Mouse (Mus musculus) right cerebral cortex, postnatal 14 days (tissue): ENCODE results near the gene Dcbld2.

Experiments used
- DNase-seq: peaks from one replicate; pipeline ENCODE4 v3.0.0; 2022

The Dcbld2 gene

DNA sequence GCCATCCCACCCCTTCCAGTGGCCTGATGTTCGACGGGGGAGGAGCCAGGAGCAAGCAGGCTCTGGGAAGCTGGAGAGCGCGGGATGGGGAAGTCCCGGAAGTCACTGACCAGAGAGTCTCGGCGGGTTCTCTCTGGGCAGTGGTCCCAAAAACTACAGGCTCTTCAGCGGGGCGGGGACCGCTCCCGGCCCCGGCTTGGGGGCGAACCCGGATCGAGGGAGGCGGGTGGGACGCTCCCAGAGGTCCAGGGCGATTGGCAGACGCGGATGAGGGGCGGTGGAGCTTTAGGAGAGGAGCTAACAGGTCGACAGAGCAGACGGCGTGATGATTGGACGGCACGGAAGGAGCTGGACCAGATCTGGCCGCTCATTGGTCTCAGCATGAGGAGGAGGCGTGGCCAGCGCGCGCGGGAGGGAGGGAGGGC, at the start of gene Dcbld2:
Dcbld2 (plus strand) TSS at position 382 of the 425 bp plus-strand sequence.
- DNase-seq: peak; percentile 97

DNA sequence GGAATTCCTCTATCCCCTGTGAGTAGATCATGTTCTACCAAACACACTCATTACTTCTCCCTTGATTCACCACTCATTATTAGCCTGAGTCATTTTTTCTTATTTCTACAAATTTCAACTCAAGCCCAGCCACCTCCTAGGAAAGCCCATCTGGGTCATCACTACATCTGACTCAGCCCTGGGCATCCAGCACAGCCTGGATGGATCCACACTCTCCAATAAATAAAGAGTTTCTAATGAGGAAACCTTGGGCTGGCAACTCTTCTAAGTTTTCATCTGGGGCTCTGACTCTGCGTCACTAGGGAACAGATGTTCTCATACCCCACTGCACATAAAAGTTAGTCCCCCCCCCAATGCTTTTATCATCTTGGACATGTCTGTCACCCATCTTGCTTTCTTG, 31.1 kb upstream of the Dcbld2 start:
- no peak for DNase-seq

DNA sequence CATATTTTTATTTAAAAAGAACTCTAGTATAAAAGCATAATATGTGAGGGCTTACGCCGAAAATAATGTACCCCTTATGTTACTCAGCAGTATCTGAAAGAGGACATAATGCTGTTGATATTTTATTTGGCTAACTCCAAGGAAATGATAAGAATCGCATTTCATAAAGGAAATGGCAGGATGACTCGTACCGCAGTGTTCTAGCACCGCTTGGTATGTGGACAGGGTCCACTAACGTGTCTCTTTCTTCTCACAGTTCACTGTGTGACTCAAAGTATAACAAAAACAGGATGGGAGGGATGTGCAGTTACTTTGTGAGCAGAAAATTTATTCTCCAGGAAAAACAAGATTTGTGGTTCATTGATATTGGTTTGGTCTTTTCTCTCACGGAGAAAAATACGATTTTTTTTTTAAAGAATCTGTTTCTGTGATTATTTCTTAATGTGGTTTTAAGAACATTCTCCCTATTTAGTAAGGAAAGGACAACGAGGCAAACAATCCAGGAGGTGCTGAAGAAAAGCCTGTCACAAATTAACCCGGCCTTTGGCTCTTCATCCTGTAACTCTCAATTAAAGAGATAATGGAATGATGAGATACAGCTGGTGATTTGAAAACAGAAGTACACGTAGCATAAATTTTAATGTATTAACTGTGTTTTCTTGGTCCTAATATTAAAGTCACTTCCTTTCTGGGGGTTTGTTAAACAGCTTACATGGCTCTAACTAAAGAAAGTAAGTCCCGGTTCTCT, 30.3 kb upstream of the Dcbld2 start:
- no peak for DNase-seq

- no peak for DNase-seq
Observed at GRCm38 (mm10) chr16:58386241-58386757, 21.9 kb upstream of the Dcbld2 start.

DNA sequence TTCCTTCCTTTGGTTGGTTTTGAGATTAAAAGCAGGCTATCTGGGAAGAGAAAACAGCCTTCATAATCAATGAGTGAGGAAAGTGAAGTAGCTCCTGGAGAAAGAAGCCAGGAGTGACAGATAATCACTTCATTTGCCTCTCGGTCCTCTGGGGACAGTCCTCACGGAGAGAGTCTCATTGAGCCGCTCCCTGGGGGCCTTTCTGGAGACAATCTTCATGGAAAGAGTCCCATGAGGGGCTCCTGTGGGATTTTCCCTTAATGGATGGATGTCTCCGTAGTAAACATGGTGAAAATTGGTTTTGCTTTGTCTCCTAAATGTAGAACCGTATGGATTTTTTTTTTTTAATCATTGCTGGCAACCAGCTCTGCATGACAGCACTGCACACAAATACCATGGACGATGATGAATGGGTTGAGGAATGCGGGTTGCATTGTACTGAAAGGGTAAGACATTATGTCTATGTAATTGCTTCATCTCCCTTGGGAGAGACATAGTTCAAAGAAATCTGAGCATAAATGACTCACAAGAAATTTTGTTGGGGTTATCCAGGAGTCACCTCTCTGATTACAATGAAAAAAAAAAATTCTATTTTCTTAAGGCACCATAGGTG, 19.0 kb upstream of the Dcbld2 start:
- DNase-seq: no peak

- DNase-seq: no peak
Observed at GRCm38 (mm10) chr16:58393036-58393435, 15.2 kb upstream of the Dcbld2 start.

DNA sequence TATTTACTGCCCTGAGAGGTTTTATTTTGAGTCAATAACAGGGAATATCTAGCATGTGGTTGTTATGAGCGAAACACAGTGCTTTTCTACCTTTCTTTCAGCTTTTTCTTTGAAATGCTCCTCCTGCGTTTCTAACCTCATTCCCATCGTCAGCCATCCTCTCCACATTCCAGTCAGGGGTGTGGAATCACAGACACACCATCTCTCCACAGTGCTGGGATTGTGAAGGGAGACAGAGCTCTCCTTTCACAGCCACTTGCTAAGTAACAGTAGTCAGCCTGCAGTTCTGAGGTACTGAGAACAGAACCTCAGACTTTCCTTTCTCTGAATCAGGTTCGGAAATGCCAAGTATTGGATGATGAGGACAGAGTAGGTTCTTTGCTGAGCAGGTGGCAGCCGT, 14.1 kb upstream of the Dcbld2 start:
- DNase-seq: no peak

DNA sequence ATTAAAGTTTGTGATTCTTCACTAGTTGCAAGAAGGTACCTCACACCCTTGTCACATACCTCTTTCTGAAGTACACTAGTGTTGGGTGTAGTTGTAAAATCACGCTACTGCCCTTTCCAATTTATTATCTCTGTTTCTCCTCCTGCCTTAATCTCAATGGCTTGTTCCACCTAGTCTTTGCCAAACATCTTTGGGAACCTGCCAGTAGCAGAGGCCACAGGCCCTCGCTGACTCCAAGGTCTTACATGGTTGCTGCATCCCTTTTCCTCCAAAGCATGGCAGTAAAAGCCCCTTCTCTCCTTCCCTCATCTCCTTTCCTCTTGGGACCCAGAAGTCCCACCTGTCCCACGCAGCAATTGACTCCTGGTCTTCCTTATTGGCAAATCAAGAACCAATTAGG, 9.6 kb upstream of the Dcbld2 start:
- DNase-seq: no peak

DNA sequence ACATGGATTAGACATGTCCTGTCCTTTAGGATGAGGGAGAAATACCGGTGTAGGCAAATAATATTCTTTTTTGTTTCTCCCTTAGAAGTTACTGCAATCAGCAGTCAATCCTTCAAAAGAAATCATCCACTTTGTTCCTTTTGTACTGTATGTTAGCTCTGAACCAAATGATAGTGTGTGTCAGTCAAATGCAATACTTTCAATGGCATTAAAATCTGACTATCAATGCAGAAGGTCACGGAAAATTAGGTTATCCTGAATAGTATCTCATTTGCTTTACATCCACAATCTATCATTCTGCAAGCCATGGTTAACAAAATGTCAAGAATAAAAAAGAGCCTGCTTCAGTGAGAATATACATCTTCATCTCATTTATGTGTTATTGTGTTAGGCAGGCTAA, 7.2 kb upstream of the Dcbld2 start:
- no peak for DNase-seq

DNA sequence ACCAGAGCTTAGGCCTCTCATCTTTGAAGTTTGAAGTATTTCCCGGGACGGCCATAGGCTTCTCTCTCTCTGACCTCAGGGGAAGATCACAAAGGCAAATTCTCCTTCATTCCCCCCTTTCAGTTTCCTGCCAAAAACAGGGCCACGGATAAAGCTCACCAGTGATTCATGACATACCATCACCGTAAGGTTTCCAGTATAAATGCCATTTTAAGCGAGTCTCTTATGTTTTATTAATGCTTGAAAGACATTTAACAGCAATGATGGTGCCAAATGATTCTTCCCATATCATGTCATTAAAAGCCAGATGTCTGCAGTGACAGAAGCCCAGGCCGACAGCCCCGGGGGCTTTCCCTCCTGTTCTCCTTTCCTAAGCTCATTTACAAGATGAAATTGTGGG, 3.6 kb upstream of the Dcbld2 start:
- DNase-seq: no peak

DNA sequence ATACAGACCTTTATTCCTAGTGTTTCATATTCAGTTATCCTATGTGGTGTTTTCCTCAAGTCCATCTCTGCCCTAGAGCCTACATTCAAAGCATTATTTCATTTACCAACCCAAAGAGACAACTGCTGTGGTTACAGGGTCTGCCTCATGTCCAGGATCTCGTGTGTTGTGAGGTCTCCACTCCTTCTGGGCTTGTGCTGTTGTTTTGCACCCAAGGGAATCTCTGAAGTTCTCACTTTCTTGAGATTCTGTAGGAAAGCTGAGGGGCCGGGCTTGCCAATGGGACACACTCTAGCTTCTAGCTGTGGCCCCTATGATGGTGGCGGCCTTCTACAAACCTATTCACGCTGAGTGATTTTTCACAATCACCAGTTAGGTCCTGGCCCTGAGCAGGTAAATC, 3.0 kb upstream of the Dcbld2 start:
- no peak for DNase-seq

- DNase-seq: peak; percentile 11
Observed at GRCm38 (mm10) chr16:58408487-58409281, 441 bp downstream of the Dcbld2 start.

- DNase-seq: no peak
Observed at GRCm38 (mm10) chr16:58409825-58410224, 1.6 kb downstream of the Dcbld2 start.

- no peak for DNase-seq
Observed at GRCm38 (mm10) chr16:58414801-58415200, 6.6 kb downstream of the Dcbld2 start.

DNA sequence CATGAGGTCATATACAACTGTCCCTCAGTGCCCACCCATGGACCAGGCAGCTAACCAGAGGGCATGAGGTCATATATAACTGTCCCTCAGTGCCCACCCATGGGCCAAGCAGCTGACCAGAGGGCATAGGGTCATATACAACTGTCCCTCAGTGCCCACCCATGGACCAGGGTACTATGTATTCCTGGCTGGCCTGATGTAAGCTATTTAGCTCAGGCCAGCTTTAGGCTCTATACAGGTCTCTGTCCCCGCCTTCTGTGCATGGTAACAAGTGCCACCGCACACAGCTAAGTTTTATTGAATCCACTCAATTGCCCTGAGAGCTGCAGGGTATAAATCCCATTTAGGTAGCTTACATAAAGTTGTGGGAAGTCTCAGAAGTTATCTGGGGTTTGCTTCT, 7.3 kb downstream of the Dcbld2 start:
- no peak for DNase-seq

DNA sequence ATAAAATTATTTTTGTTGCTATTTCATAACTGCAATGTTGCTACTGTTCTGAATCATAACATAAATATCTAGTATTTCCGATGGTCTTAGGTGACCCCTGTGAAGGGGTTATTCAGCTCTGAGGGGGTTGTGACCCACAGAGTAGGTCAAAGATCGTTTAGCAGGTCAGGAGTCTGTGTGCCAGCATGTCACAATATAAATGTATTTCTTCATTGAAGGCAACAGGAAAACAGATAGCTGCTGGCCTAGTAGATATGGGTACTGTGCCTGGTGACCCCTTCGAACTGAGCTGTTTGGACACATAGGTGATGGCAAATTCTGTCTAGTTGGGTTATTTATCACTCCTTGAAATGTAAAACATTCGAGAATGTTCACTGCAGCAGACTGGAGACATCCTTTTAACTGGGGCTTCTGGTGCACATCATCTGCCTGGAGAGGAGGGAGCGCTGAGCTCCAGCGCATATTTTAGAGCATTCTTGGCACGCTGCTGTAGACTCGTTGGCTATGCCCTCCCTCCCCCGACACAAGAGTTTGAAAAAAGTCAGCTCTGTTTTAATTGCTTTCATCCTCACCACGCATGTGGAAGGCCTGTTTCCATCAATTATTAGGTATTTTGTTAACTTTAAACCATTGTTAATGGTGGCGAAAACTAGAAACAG, 13.6 kb downstream of the Dcbld2 start:
- DNase-seq: peak; percentile 18

- no peak for DNase-seq
Observed at GRCm38 (mm10) chr16:58430246-58430645, 22.0 kb downstream of the Dcbld2 start.

- DNase-seq: no peak
Observed at GRCm38 (mm10) chr16:58432384-58432783, 24.1 kb downstream of the Dcbld2 start.

DNA sequence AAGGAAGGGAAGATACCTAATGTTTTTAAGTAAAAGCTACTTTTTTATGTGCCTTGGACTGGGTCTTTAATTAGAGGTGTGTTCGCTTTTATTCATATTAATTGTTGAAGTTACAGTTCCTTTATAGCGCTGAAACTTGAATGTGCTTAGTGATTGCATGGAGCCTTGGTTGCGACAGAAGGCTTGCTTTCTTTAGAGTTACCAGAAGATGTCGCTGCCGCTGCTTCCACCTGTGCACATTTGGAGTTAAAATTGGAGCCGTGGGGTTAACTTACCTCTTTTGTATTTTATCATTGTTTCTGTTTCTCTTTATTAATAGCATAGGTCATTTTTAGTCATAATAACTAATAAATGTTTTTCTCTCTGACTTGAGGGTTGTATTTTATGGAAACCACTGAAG, 36.5 kb downstream of the Dcbld2 start:
- DNase-seq: no peak

DNA sequence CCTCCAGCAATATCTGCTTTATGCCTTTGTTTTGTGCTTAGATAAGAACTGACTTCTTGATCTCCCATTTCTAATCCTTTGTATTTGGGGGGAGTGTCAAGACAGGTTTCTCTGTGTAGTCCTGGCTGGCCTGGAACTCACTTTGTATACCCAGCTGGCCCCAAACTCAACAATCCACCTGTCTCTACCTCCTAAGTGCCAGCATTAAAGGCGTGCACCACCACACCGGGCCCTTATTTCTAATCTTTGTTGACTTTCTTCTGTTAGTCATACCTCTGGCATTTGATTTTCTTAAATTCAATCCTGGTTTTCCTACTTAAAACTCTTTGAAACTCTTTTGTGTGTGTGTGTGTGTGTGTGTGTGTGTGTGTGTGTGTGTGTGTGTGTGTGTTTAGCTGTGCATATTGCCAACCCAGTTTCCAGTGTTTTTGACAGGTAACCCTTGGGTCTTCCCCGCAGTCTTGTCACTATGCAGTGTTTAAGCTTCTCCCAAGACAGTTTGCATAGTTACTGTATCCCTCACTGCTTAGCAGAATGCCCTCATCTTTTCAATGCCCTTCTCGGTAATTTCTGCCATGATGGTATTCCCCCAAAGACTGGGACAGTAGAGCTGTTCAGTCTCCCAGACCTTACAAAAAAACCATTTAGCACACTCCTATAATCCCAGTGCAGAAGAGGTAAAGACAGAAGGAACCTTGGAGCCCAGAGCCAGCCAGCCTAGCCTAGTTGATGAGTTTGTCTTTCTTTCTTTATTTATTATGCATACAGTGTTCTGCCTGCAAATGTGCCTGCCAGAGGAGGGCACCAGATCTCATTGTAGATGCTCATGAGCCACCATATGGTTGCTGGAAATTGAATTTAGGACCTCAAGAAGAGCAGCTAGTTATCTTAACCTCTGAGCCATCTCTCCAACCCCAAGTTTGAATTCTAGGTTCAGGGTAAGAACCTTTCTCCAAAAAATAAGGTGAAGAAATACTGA, 38.3 kb downstream of the Dcbld2 start:
- no peak for DNase-seq

- no peak for DNase-seq
Observed at GRCm38 (mm10) chr16:58449073-58449472, 40.8 kb downstream of the Dcbld2 start.

- DNase-seq: no peak
Observed at GRCm38 (mm10) chr16:58450648-58451047, 42.4 kb downstream of the Dcbld2 start.
